Mouse (Mus musculus) spleen, adult 2 months (tissue): ENCODE results near the gene A030005K14Rik. TPM values are rescaled to one million over a fixed set of nuclear protein-coding genes. Genes with fewer than 3 reads are reported as not detected.

Source experiments
- DNase-seq, 2 experiments: peaks; one replicate each; pipeline versions ENCODE4 v3.0.0 to v3.0.0-alpha.2; 2012 to 2021; ENCODE audit warnings: low spot score in 2 of 2, low read depth in 1 of 2
- H3K27ac ChIP-seq: fragments of 200-500 bp; 2 replicates; pipeline ENCODE4 v1.5.1; 2012; ENCODE audit warnings: low read length, inconsistent platforms; ENCODE audit not compliant: insufficient read depth
- H3K27me3 ChIP-seq: fragments of 200-500 bp; 2 replicates; pipeline ENCODE4 v1.6.1; 2012; ENCODE audit warnings: mild to moderate bottlenecking, moderate library complexity, low read length, inconsistent platforms; ENCODE audit not compliant: control insufficient read depth, insufficient read depth
- H3K36me3 ChIP-seq: fragments of 200-500 bp; 2 replicates; pipeline ENCODE4 v1.6.1; 2012; ENCODE audit warnings: mild to moderate bottlenecking, low read length, inconsistent platforms; ENCODE audit not compliant: control insufficient read depth, insufficient read depth
- H3K4me1 ChIP-seq: fragments of 200-500 bp; 2 replicates; pipeline ENCODE4 v1.6.1; 2011; ENCODE audit warnings: inconsistent platforms; ENCODE audit not compliant: control insufficient read depth, insufficient read depth, insufficient read length
- H3K4me3 ChIP-seq: fragments of 200-500 bp; 2 replicates; pipeline ENCODE4 v1.5.1; 2011; ENCODE audit warnings: mild to moderate bottlenecking, inconsistent platforms; ENCODE audit not compliant: insufficient read depth, insufficient read length; ENCODE audit errors: extremely low read depth
- CTCF ChIP-seq: fragments of 200-500 bp; IDR thresholded peaks from 2 replicates; pipeline ENCODE4 v1.5.1; 2011; ENCODE audit warnings: mild to moderate bottlenecking, inconsistent platforms; ENCODE audit not compliant: insufficient read depth, insufficient read length, insufficient replicate concordance; ENCODE audit errors: extremely low read depth
- POLR2A ChIP-seq: fragments of 200-500 bp; IDR thresholded peaks from 2 replicates; pipeline ENCODE4 v1.6.1; 2011; ENCODE audit warnings: low read depth, low read length, inconsistent platforms
- WGBS: fragments of 180-500 bp; shearing (Covaris S2); methylation state at CpG from one replicate; pipeline ENCODE4 v1.1.7; 2018; 5-methylcytosine and 5-hydroxymethylcytosine counted together
- polyA plus RNA-seq: library from polyadenylated mRNA; depleted of rRNA; stranded (reverse); fragments of >200 nt; gene quantifications from 2 replicates; pipeline ENCODE4 v1.2.3, GENCODE M21; 2012; rRNA removed

A030005K14Rik gene
- polyA plus RNA-seq = not detected in 2 replicates

GRCm38 (mm10) chr1:83059278-83059677 is at the start of gene A030005K14Rik:
Gene A030005K14Rik, minus strand, starts transcription at chr1:83059378.
- no peak for DNase-seq
- no peak within 1 kb of the TSS for H3K27ac ChIP-seq
- no peak within 1 kb of the TSS for H3K4me3 ChIP-seq
- H3K4me1 ChIP-seq = no peaks in the 10 kb centered on the region
- 90% methylated on average over 9 of the region's 9 CpGs for WGBS
- no peaks in the 10 kb centered on the region for H3K27me3 ChIP-seq
- TF ChIP-seq CTCF (no peak), POLR2A (no peak)
- no peaks in the 10 kb centered on the region for H3K36me3 ChIP-seq

GRCm38 (mm10) chr1:83107410-83107978 is 48.3 kb upstream of the A030005K14Rik start:
- TF ChIP-seq CTCF (no peak), POLR2A (no peak)
- Histone ChIP-seq H3K4me3 (no peak overlapping the region), H3K4me1 (no peaks in the 10 kb centered on the region), H3K27ac (no peak overlapping the region), H3K27me3 (no peaks in the 10 kb centered on the region), H3K36me3 (no peaks in the 10 kb centered on the region)
- no peak for DNase-seq
- 81% methylated on average over 5 of the region's 5 CpGs for WGBS

- WGBS = 60% methylated on average over 1 of the region's 1 CpGs
- Histone ChIP-seq H3K27me3 (no peaks in the 10 kb centered on the region), H3K27ac (no peak overlapping the region), H3K4me1 (no peaks in the 10 kb centered on the region), H3K36me3 (no peaks in the 10 kb centered on the region), H3K4me3 (no peak overlapping the region)
- no peak for TF ChIP-seq CTCF
- TF ChIP-seq POLR2A = no peak
- DNase-seq = no peak
Measured at GRCm38 (mm10) chr1:83105464-83105863, 46.3 kb upstream of the A030005K14Rik start.

GRCm38 (mm10) chr1:83101891-83102290 is 42.7 kb upstream of the A030005K14Rik start:
- Histone ChIP-seq H3K4me1 (no peaks in the 10 kb centered on the region), H3K27ac (no peak overlapping the region), H3K27me3 (no peaks in the 10 kb centered on the region), H3K36me3 (no peaks in the 10 kb centered on the region), H3K4me3 (no peak overlapping the region)
- DNase-seq = no peak
- WGBS = 70% methylated on average over 3 of the region's 3 CpGs
- no peak for TF ChIP-seq CTCF
- no peak for TF ChIP-seq POLR2A

GRCm38 (mm10) chr1:83099580-83100137 is 40.5 kb upstream of the A030005K14Rik start:
- no peak overlapping the region for H3K27ac ChIP-seq
- no peak for DNase-seq

GRCm38 (mm10) chr1:83099160-83099559 is 40.0 kb upstream of the A030005K14Rik start:
- TF ChIP-seq POLR2A = no peak
- TF ChIP-seq CTCF = no peak
- no peak for DNase-seq
- 81% methylated on average over 2 of the region's 2 CpGs for WGBS

More at GRCm38 (mm10) chr1:83099580-83100137, 40.5 kb upstream of the A030005K14Rik start:
- no peaks in the 10 kb centered on the region for H3K27me3 ChIP-seq
- TF ChIP-seq CTCF = no peak
- no peak for TF ChIP-seq POLR2A
- H3K4me3 ChIP-seq = no peak overlapping the region
- H3K4me1 ChIP-seq = no peaks in the 10 kb centered on the region
- WGBS = 83% methylated on average over 7 of the region's 7 CpGs
- no peaks in the 10 kb centered on the region for H3K36me3 ChIP-seq

GRCm38 (mm10) chr1:83096935-83097334 is 37.8 kb upstream of the A030005K14Rik start:
- WGBS = 81% methylated on average over 4 of the region's 4 CpGs
- Histone ChIP-seq H3K27me3 (no peaks in the 10 kb centered on the region), H3K4me3 (no peak overlapping the region), H3K36me3 (no peaks in the 10 kb centered on the region), H3K27ac (no peak overlapping the region), H3K4me1 (no peaks in the 10 kb centered on the region)
- TF ChIP-seq POLR2A (no peak), CTCF (no peak)
- DNase-seq = no peak

More at GRCm38 (mm10) chr1:83099160-83099559, 40.0 kb upstream of the A030005K14Rik start:
- no peaks in the 10 kb centered on the region for H3K36me3 ChIP-seq
- H3K4me3 ChIP-seq = no peak overlapping the region
- no peaks in the 10 kb centered on the region for H3K27me3 ChIP-seq
- no peaks in the 10 kb centered on the region for H3K4me1 ChIP-seq
- no peak overlapping the region for H3K27ac ChIP-seq
